Mouse (Mus musculus) ES-E14 (cell line): ENCODE measurements at regions not wholly inside any gene's neighbourhood (a gene's known extent, or its start where the extent isn't known, plus 50 kb on each side); places are given as distances from the start of the nearest gene placed in this dataset.

ENCODE experiments used
- HCFC1 ChIP-seq: IDR thresholded peaks from 2 replicates; pipeline ENCODE4 v1.6.1; 2012; ENCODE audit warnings: low read length, inconsistent platforms, borderline replicate concordance; ENCODE audit not compliant: insufficient read depth
- MAFK ChIP-seq: IDR thresholded peaks from 2 replicates; pipeline ENCODE4 v1.6.1; 2014; ENCODE audit warnings: mild to moderate bottlenecking, low read depth, low read length, inconsistent platforms; ENCODE audit not compliant: insufficient read depth
- ZC3H11A ChIP-seq: IDR thresholded peaks from 2 replicates; pipeline ENCODE4 v1.6.1; 2012; ENCODE audit warnings: low read depth, mild to moderate bottlenecking, inconsistent platforms, low read length, borderline replicate concordance
- ZNF384 ChIP-seq: IDR thresholded peaks from 2 replicates; pipeline ENCODE4 v1.6.1; 2012; ENCODE audit warnings: low read depth, low read length, inconsistent platforms

DNA sequence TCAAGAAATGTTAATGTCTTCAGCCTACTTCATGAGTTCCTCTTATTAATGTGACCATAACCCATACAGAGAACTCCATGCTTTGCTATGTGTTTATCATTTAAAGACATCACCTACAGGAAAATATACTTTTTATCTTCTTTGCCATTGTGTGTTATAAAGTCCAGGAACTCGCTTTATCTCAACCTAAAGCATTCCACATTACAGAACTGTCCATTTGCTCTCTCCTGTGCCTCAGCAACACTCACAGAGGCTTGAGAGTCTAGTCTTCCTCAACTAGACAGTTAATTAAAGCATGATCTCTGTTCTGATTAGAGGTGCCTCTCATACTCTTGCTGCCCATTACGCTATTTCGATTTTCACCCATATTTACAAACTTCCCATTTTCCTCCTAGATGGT lies 288.4 kb downstream of the Lipi start:
- TF ChIP-seq MAFK (no peak), ZNF384 (no peak), HCFC1 (no peak), ZC3H11A (no peak)
